Comparison of ENCODE assay signal across 37 mouse cellular contexts in genomic region chr7:131306733-131307132, GRCm38 (mm10). TPM values are rescaled to one million over a fixed set of nuclear protein-coding genes. Genes with fewer than 3 reads are reported as not detected.
"Had no signal": no experiment of that assay in that cellular context is flagged by ENCODE, and none has a peak within 500 bp of the region (broad histone marks: within the 10 kb centered on the region; RNA-seq: fewer than 3 reads in every experiment).

No protein-coding gene starts in this region.

- H3K4me1 ChIP-seq: embryonic facial prominence, embryonic 10.5 days; embryonic facial prominence, embryonic 12.5 days; embryonic facial prominence, embryonic 13.5 days; embryonic facial prominence, embryonic 15.5 days; forebrain, embryonic 10.5 days; forebrain, embryonic 12.5 days; forebrain, embryonic 13.5 days; forebrain, embryonic 15.5 days had no signal

- H3K9ac ChIP-seq: embryonic facial prominence, embryonic 12.5 days; embryonic facial prominence, embryonic 13.5 days; embryonic facial prominence, embryonic 15.5 days; forebrain, embryonic 12.5 days; forebrain, embryonic 13.5 days; forebrain, embryonic 15.5 days; forebrain, postnatal 0 days had no signal

- H3K27me3 ChIP-seq: embryonic facial prominence, embryonic 12.5 days; embryonic facial prominence, embryonic 13.5 days; embryonic facial prominence, embryonic 15.5 days; forebrain, embryonic 12.5 days; forebrain, embryonic 13.5 days; forebrain, embryonic 15.5 days had no signal

- H3K4me3 ChIP-seq: embryonic facial prominence, embryonic 10.5 days; embryonic facial prominence, embryonic 12.5 days; embryonic facial prominence, embryonic 13.5 days; embryonic facial prominence, embryonic 15.5 days; erythroblast, embryonic 14.5 days; forebrain, embryonic 10.5 days; forebrain, embryonic 12.5 days; forebrain, embryonic 13.5 days; forebrain, embryonic 15.5 days; gastrocnemius, adult 2 months had no signal

- H3K36me3 ChIP-seq: embryonic facial prominence, embryonic 10.5 days; embryonic facial prominence, embryonic 12.5 days; embryonic facial prominence, embryonic 13.5 days; embryonic facial prominence, embryonic 15.5 days; forebrain, embryonic 10.5 days; forebrain, embryonic 12.5 days; forebrain, embryonic 15.5 days had no signal

- ATAC-seq: forebrain, embryonic 13.5 days; forebrain, embryonic 14.5 days; forebrain, embryonic 15.5 days; forebrain, embryonic 16.5 days; forebrain, postnatal 0 days had no signal

- H3K4me2 ChIP-seq: embryonic facial prominence, embryonic 12.5 days; embryonic facial prominence, embryonic 13.5 days; embryonic facial prominence, embryonic 15.5 days; forebrain, embryonic 12.5 days; forebrain, embryonic 13.5 days; forebrain, embryonic 15.5 days had no signal

- H3K27ac ChIP-seq: embryonic facial prominence, embryonic 10.5 days; embryonic facial prominence, embryonic 12.5 days; embryonic facial prominence, embryonic 13.5 days; embryonic facial prominence, embryonic 15.5 days; forebrain, embryonic 10.5 days; forebrain, embryonic 12.5 days; forebrain, embryonic 13.5 days; forebrain, embryonic 15.5 days; gastrocnemius, adult 2 months had no signal

- DNase-seq: cerebellum, adult 18-20 months; cerebellum, adult 2 months; cerebellum, adult 8-10 months; cerebellum, adult 9-10 months; cerebellum, adult 9-11 months; cerebellum, postnatal 10 days; cerebellum, postnatal 14 days; cerebellum, postnatal 25 days; cerebellum, postnatal 36 days; embryo, embryonic 11 days; forebrain, postnatal 0 days; gastrocnemius, adult 2 months; gastrocnemius, postnatal 10 days; gastrocnemius, postnatal 14 days; gastrocnemius, postnatal 25 days; gastrocnemius, postnatal 36 days had no signal

- H3K9me3 ChIP-seq: embryonic facial prominence, embryonic 10.5 days; embryonic facial prominence, embryonic 12.5 days; embryonic facial prominence, embryonic 13.5 days; embryonic facial prominence, embryonic 15.5 days; forebrain, embryonic 10.5 days; forebrain, embryonic 12.5 days; forebrain, embryonic 13.5 days; forebrain, embryonic 15.5 days had no signal

RNA-seq across cellular contexts. Expression of gene Cuzd1, which starts 15.4 kb away (rescaled TPM):
- total RNA-seq: common myeloid progenitor, adult 5-6 weeks; gastrocnemius, postnatal 10 days; gastrocnemius, postnatal 14 days; gastrocnemius, postnatal 4 days; granulocyte monocyte progenitor cell, adult 5-6 weeks had no signal
- polyA plus RNA-seq: embryonic facial prominence, embryonic 10.5 days; embryonic facial prominence, embryonic 11.5 days; embryonic facial prominence, embryonic 12.5 days; embryonic facial prominence, embryonic 13.5 days; erythroblast, embryonic 14.5 days; forebrain, embryonic 10.5 days; forebrain, embryonic 11.5 days; forebrain, embryonic 12.5 days; forebrain, embryonic 13.5 days; forebrain, embryonic 14.5 days; forebrain, embryonic 15.5 days; forebrain, embryonic 16.5 days had no signal

RNA-seq across cellular contexts. Expression of gene Fam24b, which starts 22.6 kb away (rescaled TPM):
- total RNA-seq: common myeloid progenitor, adult 5-6 weeks; forebrain, postnatal 0 days; gastrocnemius, adult 18-20 months; gastrocnemius, adult 2 months; gastrocnemius, adult 8-10 months; gastrocnemius, postnatal 10 days; gastrocnemius, postnatal 14 days; gastrocnemius, postnatal 25 days; gastrocnemius, postnatal 36 days; gastrocnemius, postnatal 4 days; granulocyte monocyte progenitor cell, adult 5-6 weeks had no signal
- polyA plus RNA-seq: cortical plate, adult 2 months; embryonic facial prominence, embryonic 10.5 days; embryonic facial prominence, embryonic 11.5 days; embryonic facial prominence, embryonic 12.5 days; embryonic facial prominence, embryonic 13.5 days; embryonic facial prominence, embryonic 14.5 days; embryonic facial prominence, embryonic 15.5 days; erythroblast, embryonic 14.5 days; forebrain, embryonic 10.5 days; forebrain, embryonic 11.5 days; forebrain, embryonic 12.5 days; forebrain, embryonic 13.5 days; forebrain, embryonic 14.5 days; forebrain, embryonic 15.5 days; forebrain, embryonic 16.5 days; forebrain, postnatal 0 days had no signal

RNA-seq across cellular contexts. Expression of gene Fam24a, which starts 26.9 kb away (rescaled TPM):
- total RNA-seq: common myeloid progenitor, adult 5-6 weeks; forebrain, postnatal 0 days; gastrocnemius, adult 18-20 months; gastrocnemius, adult 2 months; gastrocnemius, adult 8-10 months; gastrocnemius, postnatal 10 days; gastrocnemius, postnatal 14 days; gastrocnemius, postnatal 25 days; gastrocnemius, postnatal 36 days; gastrocnemius, postnatal 4 days; granulocyte monocyte progenitor cell, adult 5-6 weeks had no signal
- polyA plus RNA-seq: cerebellum, adult 2 months; cortical plate, adult 2 months; embryonic facial prominence, embryonic 10.5 days; embryonic facial prominence, embryonic 11.5 days; embryonic facial prominence, embryonic 12.5 days; embryonic facial prominence, embryonic 13.5 days; embryonic facial prominence, embryonic 15.5 days; erythroblast, embryonic 14.5 days; forebrain, embryonic 10.5 days; forebrain, embryonic 11.5 days; forebrain, embryonic 12.5 days; forebrain, embryonic 13.5 days; forebrain, embryonic 14.5 days; forebrain, embryonic 15.5 days; forebrain, embryonic 16.5 days; forebrain, postnatal 0 days; frontal cortex, adult 2 months had no signal
